In genomic region chr14:42543170-42543701, GRCm38 (mm10) we compare ENCODE assay signal across 11 mouse cellular contexts. TPM values are rescaled to one million over a fixed set of nuclear protein-coding genes. Genes with fewer than 3 reads are reported as not detected.
DNase-seq lines count a peak whose midpoint lies in the region; ATAC-seq and TF ChIP-seq lines count a peak whose summit lies in the region.
"Not testable (repeated sequence)": the region's sequence is repeated elsewhere in the genome, so short reads cannot be mapped to it uniquely, and the experiment has no call there.
"Had no signal": no experiment of that assay in that cellular context is flagged by ENCODE, and none has a peak within 500 bp of the region (broad histone marks: within the 10 kb centered on the region; RNA-seq: fewer than 3 reads in every experiment).

No protein-coding gene starts in this region.

- not testable (repeated sequence) for H3K27me3 ChIP-seq in intestine, embryonic 15.5 days (replicated peaks); neural tube, embryonic 13.5 days; stomach, postnatal 0 days (ENCODE audit: control insufficient read depth, insufficient read depth, low read length)

- ATAC-seq in intestine, embryonic 15.5 days: peak; percentile 23; the same call in 1 of the 2 replicates
- ATAC-seq in neural tube, embryonic 13.5 days (ENCODE audit: low read depth): peak; percentile 78; the same call in 1 of the 2 replicates
- ATAC-seq in stomach, postnatal 0 days (ENCODE audit: low FRiP score, low TSS enrichment): not testable (repeated sequence)

- not testable (repeated sequence) for TF ChIP-seq EP300 in stomach, postnatal 0 days (optimal IDR thresholded peaks at IDR 0.05)

- H3K4me2 ChIP-seq in intestine, embryonic 15.5 days (replicated peaks); neural tube, embryonic 13.5 days; stomach, postnatal 0 days (replicated peaks; ENCODE audit: low read depth): not testable (repeated sequence)

- not testable (repeated sequence) for H3K27ac ChIP-seq in intestine, embryonic 15.5 days; layer of hippocampus, adult 2 months; neural tube, embryonic 13.5 days (replicated peaks); stomach, postnatal 0 days (replicated peaks)

- TF ChIP-seq CTCF in layer of hippocampus, adult 2 months (conservative IDR thresholded peaks at IDR 0.05): peak; percentile 38; the same call in 1 of the 2 replicates
- not testable (repeated sequence) for TF ChIP-seq CTCF in stomach, postnatal 0 days (IDR thresholded peaks at IDR 0.05; ENCODE audit: low read depth)

- H3K9ac ChIP-seq in intestine, embryonic 15.5 days; neural tube, embryonic 13.5 days; stomach, postnatal 0 days (ENCODE audit: low read length): not testable (repeated sequence)

- H3K9me3 ChIP-seq in intestine, embryonic 15.5 days; neural tube, embryonic 13.5 days; stomach, postnatal 0 days (ENCODE audit: control insufficient read depth, low read length): not testable (repeated sequence)

- not testable (repeated sequence) for H3K4me1 ChIP-seq in intestine, embryonic 15.5 days (replicated peaks); neural tube, embryonic 13.5 days (replicated peaks); stomach, postnatal 0 days (replicated peaks; ENCODE audit: control insufficient read depth, insufficient read depth)

- 5% methylated on average over 28 of the region's 31 CpGs for WGBS in intestine, embryonic 15.5 days
- WGBS in neural tube, embryonic 13.5 days: 5% methylated on average over 28 of the region's 31 CpGs
- WGBS in stomach, postnatal 0 days: 8% methylated on average over 25 of the region's 31 CpGs

- H3K36me3 ChIP-seq in intestine, embryonic 15.5 days; neural tube, embryonic 13.5 days; stomach, postnatal 0 days (ENCODE audit: control insufficient read depth, insufficient read depth, low read length): not testable (repeated sequence)

- not testable (repeated sequence) for H3K4me3 ChIP-seq in intestine, embryonic 15.5 days (replicated peaks); neural tube, embryonic 13.5 days; stomach, postnatal 0 days (ENCODE audit: low read depth, low read length)
- H3K4me3 ChIP-seq in layer of hippocampus, adult 2 months: peak overlapping the region; percentile 33; the same call in 1 of the 2 replicates

- intact Hi-C loops in left cerebral cortex, postnatal 4 days (cut with DNase I): not testable (repeated sequence)

- peak; percentile 77 for DNase-seq in ZHBTc4 (ENCODE audit: low read depth, low spot score)
- DNase-seq in cerebellum, postnatal 36 days: peak; percentile 3 to 8
- DNase-seq in frontal cortex, postnatal 25 days (ENCODE audit: low spot score in 2 of 2): peak; percentile 25 to 44
- DNase-seq in layer of hippocampus, adult 2 months (ENCODE audit: low spot score in 2 of 2): peak in 1 of 2 experiments; percentile 15
- peak; percentile 14 for DNase-seq in left cerebral cortex, postnatal 4 days
- DNase-seq in stomach, postnatal 0 days (ENCODE audit: low spot score): peak; percentile 6

RNA-seq across cellular contexts. Expression of gene Gm8024, which starts 19.2 kb away (rescaled TPM):
- not detected in 2 replicates for polyA plus RNA-seq in intestine, embryonic 15.5 days (2015; fragmentation: Nextera tagmentation; extraction: Ambion mirVana)
- total RNA-seq in layer of hippocampus, adult 2 months (2021): not detected
- total RNA-seq in left cerebral cortex, postnatal 4 days (2021): not detected
- polyA plus RNA-seq in neural tube, embryonic 13.5 days (2015; fragmentation: Nextera tagmentation; extraction: Ambion mirVana): not detected in 2 replicates
- not detected in 2 replicates for polyA plus RNA-seq in stomach, postnatal 0 days (2015; fragmentation: Nextera tagmentation; extraction: Ambion mirVana)
- total RNA-seq: heart, adult 2 months had no signal
- polyA plus RNA-seq: C2C12; heart, adult 2 months; liver, embryonic 14.5 days had no signal

RNA-seq across cellular contexts. Expression of gene Gm8020, which starts 41.1 kb away (rescaled TPM):
- not detected in 2 replicates for polyA plus RNA-seq in intestine, embryonic 15.5 days (2015; fragmentation: Nextera tagmentation; extraction: Ambion mirVana)
- total RNA-seq in layer of hippocampus, adult 2 months (2021): not detected
- total RNA-seq in left cerebral cortex, postnatal 4 days (2021): not detected
- polyA plus RNA-seq in neural tube, embryonic 13.5 days (2015; fragmentation: Nextera tagmentation; extraction: Ambion mirVana): not detected in 2 replicates
- polyA plus RNA-seq in stomach, postnatal 0 days (2015; fragmentation: Nextera tagmentation; extraction: Ambion mirVana): not detected in 2 replicates
- total RNA-seq: heart, adult 2 months had no signal
- polyA plus RNA-seq: C2C12; heart, adult 2 months; liver, embryonic 14.5 days had no signal

RNA-seq across cellular contexts. Expression of gene Gm17124, which starts 56.4 kb away (rescaled TPM):
- not detected in 2 replicates for polyA plus RNA-seq in intestine, embryonic 15.5 days (2015; fragmentation: Nextera tagmentation; extraction: Ambion mirVana)
- not detected for total RNA-seq in layer of hippocampus, adult 2 months (2021)
- not detected for total RNA-seq in left cerebral cortex, postnatal 4 days (2021)
- not detected in 2 replicates for polyA plus RNA-seq in neural tube, embryonic 13.5 days (2015; fragmentation: Nextera tagmentation; extraction: Ambion mirVana)
- polyA plus RNA-seq in stomach, postnatal 0 days (2015; fragmentation: Nextera tagmentation; extraction: Ambion mirVana): not detected in 2 replicates
- total RNA-seq: heart, adult 2 months had no signal
- polyA plus RNA-seq: C2C12; heart, adult 2 months; liver, embryonic 14.5 days had no signal
